Mouse (Mus musculus): ENCODE results near the gene Rfx4.

The Rfx4 gene

DNA sequence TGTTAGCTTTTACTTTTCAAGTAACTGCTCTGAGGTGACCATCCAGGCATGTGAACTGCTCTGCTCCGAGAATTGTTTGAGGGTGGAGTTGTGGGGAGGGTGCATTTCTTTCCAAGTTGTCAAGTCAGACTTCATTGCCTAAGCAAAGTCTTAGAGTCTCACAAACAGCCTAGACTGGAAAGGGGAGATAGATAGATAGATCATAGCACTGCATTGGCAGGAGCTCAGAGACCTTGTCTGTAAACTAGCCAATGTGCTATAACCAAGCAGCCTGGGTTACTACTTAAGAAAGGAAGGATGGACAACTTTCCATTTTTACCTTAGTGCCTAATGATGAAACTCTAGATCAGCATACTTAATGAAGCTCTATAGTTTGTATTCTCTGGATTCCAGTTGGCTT is 184.5 kb downstream of the Rfx4 start:
- ATAC-seq (ENCODE audit: insufficient number of reproducible peaks, low FRiP score, low TSS enrichment) = no peak

DNA sequence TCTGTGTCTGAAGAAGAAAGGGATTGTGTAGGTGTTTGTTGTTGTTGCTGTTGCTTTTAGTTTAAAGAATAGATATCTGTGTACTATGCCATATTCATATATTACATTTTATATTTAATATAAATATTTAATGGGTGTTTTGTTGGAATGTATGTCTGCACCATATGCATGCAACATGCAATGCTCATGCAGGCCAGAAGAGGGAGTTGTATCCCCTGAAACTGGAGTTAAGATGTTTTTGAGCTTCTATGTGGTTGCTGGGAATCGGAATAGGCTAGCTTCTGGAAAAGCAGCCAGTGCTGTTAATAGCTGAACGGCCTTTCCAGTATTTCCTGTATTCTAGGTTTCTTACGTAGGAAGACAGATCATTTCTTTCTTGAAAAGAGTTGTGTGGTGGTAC is 189.8 kb downstream of the Rfx4 start:
- no peak for ATAC-seq (ENCODE audit: insufficient number of reproducible peaks, low FRiP score, low TSS enrichment)

DNA sequence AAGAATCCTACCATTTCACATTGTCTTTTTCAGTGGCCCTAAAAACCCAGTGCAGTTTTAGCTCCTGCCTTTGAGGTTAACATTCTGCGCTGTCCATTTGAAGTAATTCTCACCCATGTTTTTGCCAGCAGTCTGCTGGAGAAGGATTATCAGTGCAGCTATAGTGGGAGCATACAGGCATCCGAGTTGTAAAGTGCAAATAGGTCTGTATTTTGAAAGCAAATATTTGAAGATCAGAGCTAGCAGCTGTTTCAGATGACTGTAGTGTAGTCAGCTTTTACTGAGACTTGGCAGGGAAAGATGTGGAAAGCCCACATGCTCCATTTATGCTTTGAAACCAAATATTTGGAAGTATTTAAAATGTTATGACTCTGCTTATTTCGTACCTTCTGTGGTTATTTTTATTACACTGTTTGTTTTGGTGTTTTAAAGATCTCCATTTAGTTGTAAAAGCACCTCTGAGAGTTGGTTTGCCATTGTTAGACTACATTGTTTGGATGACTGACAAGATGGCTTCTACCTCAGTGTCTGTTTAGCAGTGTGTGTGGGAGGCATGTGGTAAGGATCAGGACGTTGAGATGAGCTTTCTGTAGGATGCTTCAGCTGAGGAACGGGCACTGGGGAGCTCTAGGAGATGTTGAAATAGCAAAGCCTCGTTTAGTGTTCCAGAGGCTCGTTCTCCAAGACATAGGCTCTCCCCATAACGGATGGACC is 193.3 kb downstream of the Rfx4 start:
- no peak for ATAC-seq (ENCODE audit: insufficient number of reproducible peaks, low FRiP score, low TSS enrichment)

DNA sequence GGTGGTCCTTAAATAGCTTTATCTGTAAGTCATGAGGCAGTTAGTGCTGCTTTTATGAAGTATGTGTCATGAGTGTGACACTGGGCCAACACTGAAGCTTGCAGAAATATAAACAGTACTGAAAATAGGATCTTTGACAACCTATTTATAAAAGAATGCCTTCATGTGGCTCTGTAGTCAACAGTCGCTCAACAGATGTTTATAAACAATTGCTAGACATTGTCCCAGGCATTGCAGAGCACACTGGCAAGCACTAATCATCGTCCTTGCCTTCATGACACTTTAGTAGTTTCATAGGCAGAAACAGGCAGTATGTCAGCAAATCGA is 193.8 kb downstream of the Rfx4 start:
- no peak for ATAC-seq (ENCODE audit: insufficient number of reproducible peaks, low FRiP score, low TSS enrichment)

DNA sequence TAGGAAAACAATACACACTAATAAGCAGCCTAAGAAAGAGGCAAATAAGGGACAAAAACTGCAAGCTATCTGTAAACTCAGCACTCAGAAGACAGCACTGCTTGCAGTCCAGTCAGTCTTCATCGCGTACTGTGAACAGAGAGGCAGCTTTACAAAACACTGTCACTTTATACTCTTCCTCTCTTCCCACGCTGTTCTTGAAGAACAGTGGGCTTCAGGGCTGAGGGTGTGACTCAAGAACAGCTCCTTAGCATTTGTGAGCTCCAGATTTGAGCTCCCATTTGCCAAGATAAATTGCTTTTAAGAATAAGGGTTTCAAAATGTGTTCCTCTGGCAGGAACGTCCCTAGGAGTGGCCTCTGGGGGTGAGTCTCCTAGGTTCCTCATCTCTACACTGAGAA is 194.5 kb downstream of the Rfx4 start:
- no peak for ATAC-seq (ENCODE audit: insufficient number of reproducible peaks, low FRiP score, low TSS enrichment)

DNA sequence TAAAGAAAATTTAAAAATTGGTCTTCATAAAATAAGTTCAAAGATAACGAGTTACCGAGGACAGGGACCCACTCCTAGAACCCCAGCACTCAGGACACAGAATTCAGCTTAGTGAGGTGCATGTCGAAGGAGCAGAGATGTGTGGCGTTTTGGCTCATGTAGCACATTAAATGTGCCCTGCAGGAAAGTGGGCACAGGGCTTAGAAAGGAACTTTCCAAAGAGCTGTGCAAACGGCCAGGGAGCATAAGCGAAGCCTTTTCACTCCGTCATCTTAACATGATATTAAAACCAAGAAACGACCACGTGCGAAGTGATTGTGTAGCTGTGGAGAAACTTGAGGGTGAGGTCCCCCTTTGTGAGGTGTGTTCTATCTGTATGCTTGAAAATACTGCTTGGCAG is 198.4 kb downstream of the Rfx4 start:
- ATAC-seq (ENCODE audit: insufficient number of reproducible peaks, low FRiP score, low TSS enrichment) = no peak

Measured in cerebellum, adult (tissue).